9 mouse cellular contexts compared by ENCODE assay signal in the genomic region with DNA sequence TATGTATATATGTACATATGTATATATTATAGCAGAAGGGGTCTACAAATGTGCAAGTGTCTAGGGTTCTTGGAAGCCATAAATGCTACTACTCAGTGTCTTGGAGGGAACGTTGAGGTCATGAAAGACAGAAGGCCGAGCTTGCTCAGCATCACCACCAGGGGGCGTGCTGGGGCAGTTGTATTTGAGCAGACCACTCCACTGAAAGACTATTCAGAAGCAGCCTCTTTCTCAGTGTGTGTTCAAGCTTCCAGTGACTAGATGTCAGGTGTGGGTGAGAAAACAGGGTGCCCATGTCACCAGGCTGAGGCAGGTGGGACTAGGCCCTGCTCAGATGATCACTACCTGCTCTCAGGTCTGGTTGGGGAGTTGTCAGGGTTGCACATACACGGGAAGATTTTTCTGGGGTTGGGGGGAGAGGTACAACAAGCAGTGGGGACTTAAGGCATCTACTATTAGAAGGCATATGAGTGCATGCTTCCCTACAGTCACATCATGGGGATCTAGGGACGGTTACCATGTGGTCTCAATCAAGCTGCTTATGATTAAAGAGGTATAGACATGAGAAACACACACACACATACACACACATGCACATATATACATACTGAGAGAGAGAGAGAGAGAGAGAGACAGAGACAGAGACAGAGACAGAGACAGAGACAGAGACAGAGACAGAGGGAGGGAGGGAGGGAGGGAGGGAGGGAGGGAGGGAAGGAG.
DNase-seq lines count a peak whose midpoint lies in the region; ATAC-seq and TF ChIP-seq lines count a peak whose summit lies in the region.
"Had no signal": no experiment of that assay in that cellular context is flagged by ENCODE, and none has a peak within 500 bp of the region (broad histone marks: within the 10 kb centered on the region; RNA-seq: fewer than 3 reads in every experiment).

No protein-coding gene starts in this region.

- H3K36me3 ChIP-seq in hindbrain, embryonic 10.5 days: no peaks in the 10 kb centered on the region
- no peaks in the 10 kb centered on the region for H3K36me3 ChIP-seq in hindbrain, embryonic 13.5 days
- no peaks in the 10 kb centered on the region for H3K36me3 ChIP-seq in kidney, embryonic 15.5 days
- no peaks in the 10 kb centered on the region for H3K36me3 ChIP-seq in liver, adult 2 months (ENCODE audit: control insufficient read depth, insufficient read depth, low read length)
- no peaks in the 10 kb centered on the region for H3K36me3 ChIP-seq in testis, adult 2 months (ENCODE audit: control insufficient read depth, insufficient read depth, low read length)
- H3K36me3 ChIP-seq: limb, embryonic 13.5 days had no signal

- WGBS in hindbrain, embryonic 10.5 days: 40% methylated on average over 5 of the region's 5 CpGs
- WGBS in hindbrain, embryonic 13.5 days: 37% methylated on average over 5 of the region's 5 CpGs
- 41% methylated on average over 5 of the region's 5 CpGs for WGBS in kidney, embryonic 15.5 days
- WGBS in liver, adult 2 months: 39% methylated on average over 5 of the region's 5 CpGs

- TF ChIP-seq CTCF in gastrocnemius, adult 2 months (IDR thresholded peaks at IDR 0.05): peak; percentile 92
- TF ChIP-seq CTCF in liver, adult 2 months (IDR thresholded peaks at IDR 0.05; ENCODE audit: low read depth, low read length): peak; percentile 89
- TF ChIP-seq CTCF in testis, adult 2 months (IDR thresholded peaks at IDR 0.05; ENCODE audit: control insufficient read depth, insufficient read depth, insufficient replicate concordance, low read depth, low read length): peak; percentile 88

- H3K9me3 ChIP-seq in hindbrain, embryonic 10.5 days: no peaks in the 10 kb centered on the region
- no peaks in the 10 kb centered on the region for H3K9me3 ChIP-seq in hindbrain, embryonic 13.5 days
- no peaks in the 10 kb centered on the region for H3K9me3 ChIP-seq in kidney, embryonic 15.5 days (replicated peaks)
- H3K9me3 ChIP-seq: limb, embryonic 13.5 days had no signal

- no peaks in the 10 kb centered on the region for H3K27me3 ChIP-seq in hindbrain, embryonic 10.5 days (ENCODE audit: insufficient read depth, poor library complexity, severe bottlenecking)
- no peaks in the 10 kb centered on the region for H3K27me3 ChIP-seq in hindbrain, embryonic 13.5 days
- H3K27me3 ChIP-seq in kidney, embryonic 15.5 days: no peaks in the 10 kb centered on the region
- no peaks in the 10 kb centered on the region for H3K27me3 ChIP-seq in liver, adult 2 months (ENCODE audit: control insufficient read depth, insufficient read depth, low read length)
- H3K27me3 ChIP-seq in testis, adult 2 months (ENCODE audit: control insufficient read depth, insufficient read depth, low read length): no peaks in the 10 kb centered on the region
- H3K27me3 ChIP-seq: limb, embryonic 13.5 days had no signal

- no peak for TF ChIP-seq POLR2A in liver, adult 2 months (IDR thresholded peaks at IDR 0.05; ENCODE audit: extremely low read depth, insufficient read depth, low read length)
- TF ChIP-seq POLR2A in testis, adult 2 months (IDR thresholded peaks at IDR 0.05; ENCODE audit: control insufficient read depth, low read depth, low read length): no peak

- no peak overlapping the region for H3K27ac ChIP-seq in hindbrain, embryonic 10.5 days
- H3K27ac ChIP-seq in hindbrain, embryonic 13.5 days: no peak overlapping the region
- H3K27ac ChIP-seq in gastrocnemius, adult 2 months: no peak overlapping the region
- no peak overlapping the region for H3K27ac ChIP-seq in kidney, embryonic 15.5 days
- H3K27ac ChIP-seq in liver, adult 2 months (replicated peaks; ENCODE audit: insufficient read depth, low read depth, low read length): no peak overlapping the region
- H3K27ac ChIP-seq in testis, adult 2 months (ENCODE audit: control insufficient read depth, insufficient read depth, low read depth, low read length): no peak overlapping the region
- H3K27ac ChIP-seq: limb, embryonic 13.5 days had no signal

- H3K4me3 ChIP-seq in hindbrain, embryonic 10.5 days: no peak overlapping the region
- H3K4me3 ChIP-seq in hindbrain, embryonic 13.5 days: no peak overlapping the region
- H3K4me3 ChIP-seq in gastrocnemius, adult 2 months: no peak overlapping the region
- no peak overlapping the region for H3K4me3 ChIP-seq in kidney, embryonic 15.5 days (replicated peaks)
- no peak overlapping the region for H3K4me3 ChIP-seq in liver, adult 2 months (ENCODE audit: insufficient read depth, low read depth, low read length)
- H3K4me3 ChIP-seq in testis, adult 2 months (ENCODE audit: control insufficient read depth, low read depth, low read length): no peak overlapping the region
- H3K4me3 ChIP-seq: limb, embryonic 13.5 days had no signal

- H3K9ac ChIP-seq in hindbrain, embryonic 13.5 days: no peak overlapping the region
- no peak overlapping the region for H3K9ac ChIP-seq in kidney, embryonic 15.5 days
- H3K9ac ChIP-seq in liver, adult 2 months (ENCODE audit: low read depth, low read length): no peak overlapping the region
- H3K9ac ChIP-seq: limb, embryonic 13.5 days had no signal

- intact Hi-C loops in gastrocnemius, adult 2 months (cut with DNase I): loop anchor here (10.0 kb wide), 1 partner anchor 662 kb away; a partner anchor contains a TSS

- no peak overlapping the region for H3K4me2 ChIP-seq in hindbrain, embryonic 13.5 days
- H3K4me2 ChIP-seq in kidney, embryonic 15.5 days: no peak overlapping the region
- H3K4me2 ChIP-seq: limb, embryonic 13.5 days had no signal

- peaks cover 5% of the 10 kb centered on the region; the same call in 1 of the 2 replicates for H3K4me1 ChIP-seq in hindbrain, embryonic 10.5 days (replicated peaks)
- peaks cover 8% of the 10 kb centered on the region; the same call in 1 of the 2 replicates for H3K4me1 ChIP-seq in hindbrain, embryonic 13.5 days (replicated peaks)
- H3K4me1 ChIP-seq in kidney, embryonic 15.5 days: no peaks in the 10 kb centered on the region
- no peaks in the 10 kb centered on the region for H3K4me1 ChIP-seq in liver, adult 2 months (ENCODE audit: control insufficient read depth, insufficient read depth, low read length)
- H3K4me1 ChIP-seq in testis, adult 2 months (ENCODE audit: control insufficient read depth, insufficient read depth, low read length): peaks cover 4% of the 10 kb centered on the region

- H3K79me2 ChIP-seq in liver, adult 2 months (ENCODE audit: control insufficient read depth, insufficient read depth, low read length): no peaks in the 10 kb centered on the region

- no peak for ATAC-seq in hindbrain, embryonic 13.5 days (ENCODE audit: low FRiP score)
- ATAC-seq in kidney, embryonic 15.5 days (replicated peaks; ENCODE audit: low FRiP score): peak; percentile 40; the same call in 1 of the 2 replicates

- DNase-seq in hindbrain, embryonic 10.5 days (ENCODE audit: low spot score): peak; percentile 66
- DNase-seq in cerebellum, postnatal 36 days: peak; percentile 63 to 72
- DNase-seq in gastrocnemius, adult 2 months: peak; percentile 73
- DNase-seq in liver, adult 2 months (ENCODE audit: extremely low read depth, low read depth, low spot score): no peak
- DNase-seq in neural tube, embryonic 10.5 days (ENCODE audit: extremely low spot score, low spot score): peak; percentile 71
